Mouse (Mus musculus): ENCODE results near the gene Lypd6b. TPM values are rescaled to one million over a fixed set of nuclear protein-coding genes. Genes with fewer than 3 reads are reported as not detected.

Gene Lypd6b
- total RNA-seq, 4 experiments from 2014 or later = 3.7 to 6.0 (median 4.4) TPM

DNA sequence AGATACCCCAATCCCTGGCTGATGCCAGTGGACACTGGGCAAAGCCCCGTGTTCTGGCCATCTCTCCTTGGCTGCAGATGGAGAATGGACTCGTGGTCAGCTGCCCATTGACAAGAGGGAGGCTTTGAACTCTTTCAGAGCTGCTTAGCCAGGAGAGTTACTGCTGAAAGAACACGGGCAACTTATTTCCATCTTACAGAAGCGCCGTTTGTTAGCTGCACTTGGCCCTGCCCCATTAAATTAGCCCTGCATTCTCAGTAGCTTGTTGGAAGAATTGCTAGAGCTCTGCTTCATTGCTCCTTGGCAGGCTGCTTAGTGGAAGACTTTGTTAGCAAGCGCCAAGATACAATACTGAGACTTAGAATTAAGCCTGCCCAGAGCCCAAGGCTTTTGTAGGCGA, 81.6 kb downstream of the Lypd6b start:
- peak; percentile 49 to 76 for DNase-seq (ENCODE audit: low spot score in 2 of 2)

DNA sequence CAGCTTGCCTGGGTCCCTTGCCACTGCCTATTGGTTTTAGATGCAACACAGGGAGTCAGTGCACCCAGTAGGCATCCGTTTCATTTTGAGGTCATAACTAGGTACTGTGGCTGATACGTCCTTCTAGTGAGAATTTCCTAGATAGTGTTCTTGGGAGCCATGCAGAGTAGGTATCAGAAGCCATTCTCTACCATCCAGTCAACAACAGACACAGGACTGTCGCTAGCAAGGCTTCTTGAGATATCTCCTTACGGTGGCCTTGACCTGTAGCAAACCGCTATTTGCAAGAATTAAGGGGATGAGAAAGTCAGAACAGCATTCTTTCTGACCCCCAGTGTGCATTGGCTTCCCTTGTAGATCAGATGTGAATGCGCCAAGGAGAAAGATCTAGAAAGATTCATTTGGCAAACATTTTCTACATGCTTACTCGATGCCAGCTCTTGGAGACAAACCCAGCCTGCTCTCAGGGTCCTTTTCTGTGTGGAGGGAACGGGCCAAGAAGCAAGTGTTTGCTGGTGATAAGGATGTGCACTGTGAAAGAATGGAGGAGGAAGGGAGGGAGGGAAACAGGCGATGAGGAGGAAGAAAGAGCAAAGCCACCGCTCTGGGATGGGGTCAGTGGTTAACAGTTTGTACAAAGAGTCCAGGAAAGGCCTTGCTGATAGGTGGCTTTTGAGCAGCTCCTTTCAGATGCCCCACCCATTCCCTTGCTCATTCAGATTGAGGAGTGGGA, 82.5 kb downstream of the Lypd6b start:
- no peak for DNase-seq (ENCODE audit: low spot score in 2 of 2)

DNA sequence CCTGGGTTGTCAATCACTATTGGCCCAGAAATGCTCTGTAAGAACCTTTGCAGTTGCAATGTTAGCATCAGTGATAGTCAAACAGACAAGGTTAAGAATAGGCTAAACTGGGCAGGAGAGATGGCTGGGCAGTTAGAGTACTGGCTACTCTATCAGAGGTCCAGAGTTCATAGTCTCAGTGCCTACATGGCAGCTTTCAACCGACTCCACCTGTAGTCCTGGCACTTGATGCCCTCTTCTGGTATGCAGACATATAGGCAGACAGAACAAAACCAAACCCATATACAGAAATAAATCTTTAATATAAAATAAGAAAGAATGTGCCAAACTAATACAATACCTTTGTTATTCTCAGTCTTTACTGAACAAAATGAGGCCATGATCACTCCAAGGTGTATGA, 83.5 kb downstream of the Lypd6b start:
- DNase-seq (ENCODE audit: low spot score in 2 of 2) = no peak

DNA sequence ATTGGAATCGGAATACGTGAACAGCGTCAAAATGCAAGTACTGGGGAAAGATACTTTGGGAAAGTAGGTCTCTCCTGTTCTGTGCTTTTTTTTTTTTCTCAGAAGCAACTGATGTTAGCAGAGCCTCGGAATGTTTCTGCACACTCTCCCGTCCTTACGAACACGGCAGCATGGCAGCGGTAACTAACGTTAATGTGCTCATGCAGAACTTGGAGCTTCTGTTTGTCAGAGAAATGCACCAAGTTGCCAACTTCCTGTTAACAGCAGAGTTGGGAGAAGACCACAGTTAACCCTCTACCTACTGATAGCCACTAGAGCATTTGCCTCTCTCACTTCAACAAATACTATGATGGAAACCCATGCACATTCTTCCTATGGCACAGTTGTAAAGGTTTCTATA, 93.0 kb downstream of the Lypd6b start:
- no peak for DNase-seq (ENCODE audit: low spot score in 2 of 2)

DNA sequence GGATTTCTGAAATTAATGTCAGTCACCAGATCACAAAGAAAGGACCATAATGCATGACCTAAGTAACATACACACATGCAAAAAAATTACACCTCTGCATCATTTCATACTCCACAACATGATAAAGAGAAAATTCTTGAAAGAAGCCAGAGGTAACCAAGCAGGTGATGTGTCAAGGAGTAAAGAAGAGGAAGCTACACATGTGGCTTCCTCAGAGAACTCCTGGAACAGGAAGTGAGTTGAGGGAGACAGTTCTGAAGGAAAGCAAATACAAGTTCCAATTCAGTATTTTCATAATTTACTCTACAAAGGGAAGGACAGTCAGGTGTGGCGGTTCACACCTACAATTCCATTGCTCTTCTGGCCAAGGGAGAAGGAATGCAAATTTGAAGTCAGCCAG, 93.5 kb downstream of the Lypd6b start:
- DNase-seq (ENCODE audit: low spot score in 2 of 2) = no peak

DNA sequence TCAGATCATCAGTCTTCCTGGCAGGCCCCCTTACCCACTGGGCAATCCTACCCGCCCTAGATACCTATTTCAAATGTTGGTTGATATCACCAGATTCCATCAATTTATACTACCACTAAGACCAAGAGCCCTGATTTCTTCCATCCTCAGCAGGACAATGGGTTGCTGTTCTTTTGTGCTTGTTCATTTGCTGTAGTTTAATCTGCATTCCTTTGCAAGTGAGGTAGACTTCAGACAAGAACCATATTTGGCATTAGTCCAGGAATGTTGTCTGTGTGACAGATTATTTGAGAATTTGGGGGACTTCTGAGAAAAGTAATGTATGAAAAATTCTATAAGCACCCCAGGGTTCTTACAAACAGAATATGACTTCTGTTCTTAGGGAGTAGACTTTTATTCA, 95.0 kb downstream of the Lypd6b start:
- DNase-seq (ENCODE audit: low spot score in 2 of 2) = no peak

DNA sequence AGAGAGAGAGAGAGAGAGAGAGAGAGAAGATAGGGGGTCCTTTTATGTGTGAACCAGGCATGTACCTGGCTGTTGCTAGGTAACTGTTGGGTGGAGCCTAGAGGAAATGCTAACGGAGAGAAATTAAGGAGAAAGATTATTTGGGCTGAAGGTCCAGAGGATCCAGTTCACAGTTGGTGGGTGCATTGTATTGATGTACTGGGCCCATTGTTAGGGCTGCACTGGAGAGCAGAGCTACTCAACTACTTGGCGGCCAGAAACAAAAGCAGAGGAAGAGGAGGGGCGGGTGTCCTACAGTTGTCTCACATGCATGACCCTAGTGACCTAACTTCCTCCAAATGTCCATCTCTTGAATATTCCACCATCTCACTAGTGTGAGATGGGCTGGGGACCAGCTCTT, 96.5 kb downstream of the Lypd6b start:
- DNase-seq (ENCODE audit: low spot score in 2 of 2) = no peak

DNA sequence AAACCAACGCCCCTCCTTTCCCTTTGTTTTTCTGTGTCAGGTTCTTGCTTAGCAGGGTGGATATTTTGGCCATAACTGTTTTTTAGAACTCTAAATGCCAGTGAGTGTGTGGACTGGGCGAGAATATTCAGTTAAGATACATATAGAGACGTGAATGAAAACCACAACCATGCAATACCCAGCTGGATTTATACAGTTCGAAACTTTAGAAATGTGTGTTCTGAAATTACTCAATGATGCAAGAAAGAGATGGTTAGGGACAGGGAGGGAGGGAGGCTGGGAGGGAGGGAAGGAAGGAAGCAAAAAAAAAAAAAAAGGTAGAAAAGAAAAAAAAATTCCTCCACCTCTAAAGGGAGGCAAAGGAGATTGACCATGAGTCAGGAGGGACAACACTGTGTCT, 98.7 kb downstream of the Lypd6b start:
- DNase-seq (ENCODE audit: low spot score in 2 of 2) = no peak

DNA sequence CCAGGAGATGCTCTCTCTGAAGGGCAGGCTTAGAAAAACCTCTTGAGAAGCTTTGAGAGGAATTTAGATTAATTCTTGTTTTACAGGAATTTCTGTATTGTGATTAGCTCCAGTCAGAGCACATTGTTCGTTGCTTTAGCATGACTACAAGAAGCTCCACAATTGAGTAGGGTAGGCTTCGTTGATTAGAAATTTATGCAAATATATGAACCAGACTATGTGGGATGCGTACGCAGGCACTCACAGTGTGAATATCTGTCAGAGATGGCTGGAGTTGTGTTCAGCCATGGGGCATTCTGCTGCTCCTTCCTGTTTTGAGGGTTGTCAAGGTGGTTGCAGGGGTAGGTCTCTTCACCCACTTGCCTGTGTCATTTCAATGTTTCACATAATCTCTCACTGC, 100.9 kb downstream of the Lypd6b start:
- DNase-seq (ENCODE audit: low spot score in 2 of 2) = no peak

DNA sequence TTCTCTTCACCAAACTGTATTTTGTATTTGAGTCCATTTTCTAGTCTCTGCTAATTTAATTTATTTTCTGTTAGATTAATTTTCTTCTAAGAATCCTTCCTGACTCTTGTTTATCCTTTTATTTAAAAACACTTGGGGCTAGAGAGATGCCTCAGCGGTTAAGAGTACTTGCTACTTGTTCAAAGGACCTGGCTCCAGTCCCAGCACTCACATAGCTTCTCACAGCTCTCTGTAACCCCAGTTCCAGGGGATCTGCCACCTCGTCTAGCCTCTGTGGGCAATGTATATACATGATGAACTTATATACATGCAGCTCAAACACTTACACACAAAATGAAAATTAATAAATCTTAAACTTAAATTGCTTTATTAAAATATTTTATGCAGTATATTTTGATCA, 103.2 kb downstream of the Lypd6b start:
- DNase-seq (ENCODE audit: low spot score in 2 of 2) = no peak

DNA sequence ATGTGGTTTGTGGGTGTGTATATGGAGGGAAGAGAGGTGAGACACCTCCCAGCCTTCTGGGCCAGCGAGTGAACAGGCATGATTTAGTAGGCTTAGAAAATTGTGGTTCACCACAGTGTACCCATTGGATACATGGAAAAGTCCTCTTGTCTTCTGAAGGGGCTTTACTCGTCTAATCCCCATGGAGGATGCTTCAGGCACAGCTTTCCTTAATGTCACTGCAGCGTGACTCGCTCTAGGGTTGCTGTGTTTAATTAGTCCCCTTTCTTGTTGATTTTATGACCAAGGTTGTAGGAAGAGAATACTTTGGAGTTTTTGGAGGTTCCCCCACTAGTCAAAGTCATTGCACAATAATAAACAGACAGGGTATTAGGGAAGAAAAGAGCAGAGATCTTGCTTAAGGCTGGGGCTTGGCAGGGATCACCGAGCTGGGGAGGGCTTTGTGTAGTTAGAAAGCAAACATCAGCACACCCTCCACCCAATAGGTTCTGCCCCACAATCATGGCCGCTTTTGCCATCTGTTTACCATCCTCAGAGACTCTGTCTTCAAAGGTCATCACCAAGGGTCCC, 122.4 kb downstream of the Lypd6b start:
- no peak for DNase-seq (ENCODE audit: low spot score in 2 of 2)

DNA sequence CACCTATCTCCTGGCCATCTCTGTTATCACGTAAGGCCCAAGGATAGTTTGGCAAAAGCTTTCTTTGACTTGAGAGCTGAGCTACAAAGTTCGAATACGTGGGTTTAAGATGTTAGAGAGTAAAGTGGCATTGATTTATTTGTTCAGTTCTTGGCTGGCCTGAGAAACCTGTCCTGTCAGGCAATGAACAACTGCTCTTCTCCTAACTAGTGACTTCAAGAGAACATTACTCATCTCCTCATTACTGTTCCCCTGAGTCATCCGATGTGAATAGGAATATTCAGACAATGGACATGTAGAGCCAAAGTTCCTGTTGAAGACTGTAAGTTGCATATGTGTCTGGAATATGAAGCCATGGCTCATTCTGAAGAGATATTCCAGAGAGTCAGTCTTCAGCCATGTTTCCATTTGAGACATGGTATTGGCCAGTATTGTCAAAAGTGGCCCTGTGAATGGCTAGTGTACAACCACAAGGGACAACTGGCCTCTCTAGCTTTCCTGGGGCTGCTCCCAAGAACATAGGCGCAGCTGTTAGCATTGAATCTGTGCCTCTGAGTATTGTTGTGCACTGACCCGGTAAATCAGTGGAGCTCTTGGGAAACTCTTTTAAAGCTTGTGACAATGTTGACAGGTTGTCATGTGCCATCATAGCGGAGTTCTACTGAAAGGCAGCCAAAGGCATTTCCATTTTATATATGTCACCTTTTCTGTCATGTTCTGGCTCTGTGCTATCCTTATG, 124.0 kb downstream of the Lypd6b start:
- no peak for DNase-seq (ENCODE audit: low spot score in 2 of 2)

DNA sequence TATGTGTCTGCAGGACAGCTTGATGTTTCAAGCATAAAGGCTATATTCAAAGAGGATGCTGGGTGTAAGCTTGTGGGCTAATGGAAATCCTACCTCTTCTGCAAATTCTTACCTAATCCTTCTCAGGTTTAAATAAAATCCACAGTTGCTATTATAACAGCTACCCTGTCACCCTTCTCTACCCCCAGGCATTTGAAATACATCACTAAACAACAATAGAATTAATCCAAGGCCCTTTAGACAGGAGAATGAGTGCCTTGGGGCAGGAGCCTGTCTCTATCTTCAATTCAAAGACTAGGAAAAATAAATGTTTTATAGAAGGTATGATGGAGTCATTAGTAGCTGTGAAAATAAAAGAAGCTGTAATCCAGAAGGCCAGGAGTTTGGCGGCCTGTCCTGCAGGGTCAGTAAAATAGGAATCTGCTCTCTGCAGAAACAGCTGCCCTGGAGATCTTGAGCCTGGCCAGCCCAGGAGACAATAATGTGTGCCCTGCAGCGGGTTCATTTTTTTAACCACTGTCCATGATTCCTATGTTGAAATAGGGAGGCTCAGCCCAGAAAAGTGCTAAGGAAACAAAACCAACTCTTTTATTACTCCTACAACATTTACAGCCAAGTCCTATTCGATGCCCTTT, 124.9 kb downstream of the Lypd6b start:
- DNase-seq (ENCODE audit: low spot score in 2 of 2) = no peak

DNA sequence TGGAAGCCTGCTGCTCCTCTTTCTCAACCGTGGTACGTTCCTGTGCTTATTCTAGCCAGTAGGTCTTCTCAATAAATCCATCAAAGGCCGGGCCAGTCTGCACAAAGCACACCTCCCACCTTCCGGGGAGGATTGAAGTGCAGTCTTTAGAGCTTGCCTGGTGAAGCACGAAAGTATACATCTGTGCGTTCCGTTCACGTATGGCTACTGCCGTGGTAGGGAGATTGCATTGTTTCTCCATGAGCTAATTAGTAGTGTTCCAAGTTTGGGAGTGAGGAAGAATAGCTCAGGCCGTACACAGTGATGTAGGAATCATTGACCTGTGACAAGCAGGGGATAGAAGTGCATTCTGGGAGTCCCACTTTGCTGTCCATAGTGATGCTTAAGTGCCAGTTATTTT, 130.0 kb downstream of the Lypd6b start:
- DNase-seq (ENCODE audit: low spot score in 2 of 2) = no peak

DNA sequence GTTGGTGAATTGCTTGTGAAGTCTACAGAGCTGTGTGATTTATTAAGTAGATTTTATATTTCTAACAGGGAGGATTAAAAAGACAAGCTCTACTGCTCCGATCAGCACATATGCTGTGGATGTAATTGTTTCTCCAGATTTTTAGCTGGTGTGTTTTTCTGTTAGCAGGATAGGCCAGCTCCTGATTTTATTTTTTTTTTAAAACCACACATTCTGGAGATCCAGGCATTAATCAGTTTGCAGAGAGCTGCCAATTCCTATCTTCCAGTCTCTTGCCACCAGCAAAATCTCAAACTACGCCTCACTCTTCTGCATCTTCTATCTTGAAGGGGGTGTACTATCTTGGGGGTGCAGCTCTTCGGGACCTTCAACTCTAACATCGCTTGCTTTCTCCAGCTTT, 130.6 kb downstream of the Lypd6b start:
- DNase-seq (ENCODE audit: low spot score in 2 of 2) = no peak

DNA sequence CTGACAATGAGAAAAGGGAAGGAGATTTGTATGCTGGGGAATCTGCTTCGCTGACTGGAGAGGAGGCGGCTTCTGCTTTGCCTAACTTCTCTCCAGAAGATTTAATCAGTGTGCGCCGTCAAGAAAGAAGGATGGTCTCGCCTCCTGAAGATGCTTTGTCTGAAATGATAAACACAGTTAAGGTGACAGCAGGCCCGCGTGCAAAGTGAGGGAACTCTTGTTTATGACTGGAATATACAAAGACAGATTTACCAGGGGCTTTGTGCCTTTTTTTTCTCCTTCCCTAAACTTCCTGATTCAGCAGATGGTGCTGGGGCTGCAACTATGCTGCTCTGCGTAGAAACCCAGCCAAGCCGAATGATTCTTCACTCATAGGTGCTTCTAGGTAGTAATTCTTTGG, 131.2 kb downstream of the Lypd6b start:
- DNase-seq (ENCODE audit: low spot score in 2 of 2) = no peak

DNA sequence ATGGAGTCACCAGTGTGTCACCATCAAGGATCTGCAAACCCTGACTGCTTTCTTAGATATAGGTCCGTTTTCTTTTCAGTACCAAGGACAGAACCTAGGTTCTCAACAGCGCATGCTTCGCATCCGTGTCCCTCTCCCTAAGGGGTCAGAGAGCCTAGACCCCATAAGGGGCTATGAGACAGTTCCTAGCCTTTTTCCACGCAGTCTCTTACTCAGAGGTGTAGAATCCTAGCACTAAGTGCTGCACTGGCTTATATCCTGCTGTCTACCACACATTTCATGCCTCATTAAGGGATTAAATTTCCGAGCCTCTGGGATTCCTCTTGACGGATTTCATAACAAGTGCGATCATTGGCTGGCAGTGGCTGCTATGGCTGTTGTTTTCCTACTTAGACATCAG, 134.5 kb downstream of the Lypd6b start:
- DNase-seq (ENCODE audit: low spot score in 2 of 2) = no peak

DNA sequence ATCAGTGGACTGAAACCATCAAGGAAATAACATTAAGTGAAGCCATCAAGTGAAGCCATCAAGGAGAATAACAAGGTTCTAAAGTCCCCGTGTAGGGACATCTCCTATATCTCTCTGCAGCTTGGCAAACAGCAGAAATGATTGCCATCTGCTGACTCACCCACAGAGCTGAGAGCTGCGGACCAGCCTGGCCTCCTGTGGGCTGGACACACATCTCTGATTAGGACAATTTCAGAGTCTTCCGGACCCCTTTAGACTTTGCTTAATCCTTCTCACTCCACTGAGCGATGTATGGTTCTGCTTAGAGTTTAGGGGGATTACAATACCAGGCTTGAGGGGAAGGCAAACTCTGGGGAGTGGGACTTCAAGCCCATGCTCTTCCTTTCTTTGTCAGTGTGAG, 135.3 kb downstream of the Lypd6b start:
- no peak for DNase-seq (ENCODE audit: low spot score in 2 of 2)

DNA sequence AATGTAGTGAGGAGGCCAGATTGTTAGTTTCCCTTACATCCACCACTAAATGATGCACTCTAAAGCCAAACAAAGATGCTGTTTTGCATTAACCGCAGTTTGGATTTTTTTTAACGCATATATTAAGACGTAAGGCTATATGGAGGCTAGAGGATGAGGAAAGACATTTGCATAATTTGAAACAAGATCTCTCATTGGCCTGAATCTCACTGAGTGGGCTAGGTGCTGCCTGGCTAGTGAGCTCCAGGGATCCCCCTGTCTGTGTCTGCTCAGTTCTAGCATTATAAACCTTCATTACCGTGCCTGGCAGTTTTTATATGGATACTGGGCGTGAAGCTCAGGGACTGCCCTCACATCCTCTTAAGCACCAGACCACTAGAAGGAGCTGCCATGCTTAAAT, 138.7 kb downstream of the Lypd6b start:
- DNase-seq (ENCODE audit: low spot score in 2 of 2) = no peak

DNA sequence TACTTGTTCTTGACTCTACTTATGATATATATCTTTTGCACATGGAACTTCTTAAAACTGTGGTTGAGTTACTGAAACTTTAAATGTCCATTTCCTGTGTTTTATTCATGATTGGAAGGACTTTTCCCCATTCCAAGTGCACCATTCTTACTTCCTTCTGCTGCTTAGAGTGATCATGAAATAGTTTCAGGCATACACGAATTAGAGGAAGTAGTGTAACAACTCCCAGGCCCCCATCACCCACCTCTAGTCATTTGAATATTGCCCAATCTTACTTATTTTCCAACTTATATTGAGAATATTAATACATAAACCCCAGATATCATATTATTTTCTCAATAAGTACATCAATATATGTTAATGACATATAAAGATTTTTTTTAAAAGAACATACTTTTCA, 139.9 kb downstream of the Lypd6b start:
- no peak for DNase-seq (ENCODE audit: low spot score in 2 of 2)

DNA sequence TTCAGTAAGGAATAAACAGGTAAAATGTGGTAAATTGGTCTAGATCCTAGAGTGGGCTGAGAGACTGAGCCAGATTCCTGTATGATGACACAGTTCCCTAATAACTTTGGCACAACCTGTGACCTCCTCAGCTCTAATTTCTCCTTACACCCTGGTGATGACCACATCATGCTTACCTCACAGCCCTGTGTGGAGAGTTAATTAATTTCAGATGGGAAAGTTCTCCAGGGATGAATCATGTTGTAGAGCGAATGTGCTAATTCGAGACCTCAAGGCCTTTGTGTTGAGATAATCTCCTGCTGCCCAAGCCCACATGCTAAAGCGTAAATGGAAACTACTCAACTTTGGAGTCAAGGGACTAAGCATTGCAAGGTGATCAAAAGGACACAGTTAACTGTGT, 142.4 kb downstream of the Lypd6b start:
- DNase-seq (ENCODE audit: low spot score in 2 of 2) = no peak

DNA sequence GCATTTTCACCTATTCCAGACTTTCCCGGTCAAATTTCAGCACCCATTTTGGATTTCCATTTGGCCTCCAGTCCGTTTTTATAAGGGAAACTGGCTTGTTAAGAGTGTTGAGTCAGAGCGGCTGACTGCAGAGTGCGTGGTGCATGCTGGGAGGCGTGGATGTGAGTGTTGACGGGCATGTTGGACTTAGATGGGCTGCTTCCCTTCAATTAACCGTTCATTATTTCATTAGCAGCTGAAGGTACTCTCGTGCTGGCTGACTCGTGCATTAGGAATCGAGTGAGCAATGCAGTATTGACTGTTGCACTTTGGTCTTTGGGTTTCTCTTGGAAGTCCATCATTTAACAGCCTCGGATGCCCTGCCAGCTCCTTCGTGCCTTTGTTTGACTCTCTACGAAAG, 150.1 kb downstream of the Lypd6b start:
- no peak for DNase-seq (ENCODE audit: low spot score in 2 of 2)

Data from layer of hippocampus, adult 8-10 months (tissue).